Mouse (Mus musculus): ENCODE results near the gene Rxfp4.
A peak's percentile ranks its signal among the peaks of the same experiment; 100 is the strongest.

Gene Rxfp4

DNA sequence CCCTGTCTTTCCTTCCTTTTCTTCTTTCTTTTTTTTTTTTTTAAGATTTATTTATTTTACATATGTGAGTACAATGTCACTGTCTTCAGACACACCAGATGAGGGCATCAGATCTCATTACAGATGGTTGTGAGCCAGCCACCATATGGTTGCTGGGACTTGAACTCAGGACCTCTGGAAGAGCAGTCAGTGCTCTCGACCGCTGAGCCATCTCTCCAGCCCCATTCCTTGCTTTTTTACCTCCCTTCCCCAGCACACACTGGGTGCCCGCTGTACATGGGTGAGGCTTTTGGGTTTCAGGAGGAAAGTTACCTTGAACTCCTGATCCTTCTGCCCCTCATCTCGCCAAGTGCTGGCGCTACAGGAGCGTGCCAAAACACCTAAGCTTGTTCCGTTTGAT is 27.4 kb downstream of the Rxfp4 start:
- TF ChIP-seq GATA4 (IDR thresholded peaks at IDR 0.05; ENCODE audit: insufficient replicate concordance, low read length), result no peak

GRCm38 (mm10) chr3:88624951-88625350 is 28.0 kb downstream of the Rxfp4 start:
- no peak for TF ChIP-seq GATA4 (IDR thresholded peaks at IDR 0.05; ENCODE audit: insufficient replicate concordance, low read length)

GRCm38 (mm10) chr3:88624324-88624723 is 28.6 kb downstream of the Rxfp4 start:
- TF ChIP-seq GATA4 (IDR thresholded peaks at IDR 0.05; ENCODE audit: insufficient replicate concordance, low read length), result no peak

- no peak for TF ChIP-seq GATA4 (IDR thresholded peaks at IDR 0.05; ENCODE audit: insufficient replicate concordance, low read length)
Observed at GRCm38 (mm10) chr3:88623346-88624135, 29.4 kb downstream of the Rxfp4 start.

- TF ChIP-seq GATA4 (IDR thresholded peaks at IDR 0.05; ENCODE audit: insufficient replicate concordance, low read length), result no peak
Observed at GRCm38 (mm10) chr3:88622941-88623345, 30.0 kb downstream of the Rxfp4 start.

- no peak for TF ChIP-seq GATA4 (IDR thresholded peaks at IDR 0.05; ENCODE audit: insufficient replicate concordance, low read length)
Observed at GRCm38 (mm10) chr3:88622113-88622940, 30.6 kb downstream of the Rxfp4 start.

DNA sequence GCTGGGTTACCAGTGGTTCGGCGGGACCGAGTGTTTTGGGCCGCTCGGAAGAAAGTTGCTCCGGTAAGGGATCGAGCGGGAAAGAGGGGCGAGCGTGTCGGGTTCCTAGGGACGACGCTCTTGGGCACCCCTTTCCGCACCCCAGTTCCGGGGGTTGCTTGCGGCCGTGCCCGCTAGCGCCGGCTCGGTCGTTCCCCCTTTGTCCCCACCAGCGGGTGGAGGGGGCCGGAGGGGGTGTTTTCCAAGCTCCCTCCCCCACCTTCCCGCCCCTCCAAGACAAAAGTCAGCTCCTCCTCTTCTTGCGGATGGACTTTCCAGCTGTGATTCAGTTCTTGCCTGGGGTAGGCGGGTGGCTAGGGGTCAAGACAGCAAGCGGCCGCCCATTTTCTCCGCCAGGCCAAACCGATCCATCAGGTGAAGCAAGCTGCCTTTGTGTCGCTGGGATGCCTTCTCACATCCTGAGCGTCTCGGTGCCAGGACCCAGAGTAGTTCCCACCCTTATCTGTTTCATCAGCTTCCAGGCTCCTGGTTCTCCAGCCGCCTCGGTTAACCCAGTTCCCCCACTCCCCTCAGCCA is 31.3 kb downstream of the Rxfp4 start:
- TF ChIP-seq GATA4 (IDR thresholded peaks at IDR 0.05; ENCODE audit: insufficient replicate concordance, low read length), result no peak

- TF ChIP-seq GATA4 (IDR thresholded peaks at IDR 0.05; ENCODE audit: insufficient replicate concordance, low read length), result peak; percentile 39; the same call in 1 of the 2 replicates
Observed at GRCm38 (mm10) chr3:88620992-88621536, 31.9 kb downstream of the Rxfp4 start.

DNA sequence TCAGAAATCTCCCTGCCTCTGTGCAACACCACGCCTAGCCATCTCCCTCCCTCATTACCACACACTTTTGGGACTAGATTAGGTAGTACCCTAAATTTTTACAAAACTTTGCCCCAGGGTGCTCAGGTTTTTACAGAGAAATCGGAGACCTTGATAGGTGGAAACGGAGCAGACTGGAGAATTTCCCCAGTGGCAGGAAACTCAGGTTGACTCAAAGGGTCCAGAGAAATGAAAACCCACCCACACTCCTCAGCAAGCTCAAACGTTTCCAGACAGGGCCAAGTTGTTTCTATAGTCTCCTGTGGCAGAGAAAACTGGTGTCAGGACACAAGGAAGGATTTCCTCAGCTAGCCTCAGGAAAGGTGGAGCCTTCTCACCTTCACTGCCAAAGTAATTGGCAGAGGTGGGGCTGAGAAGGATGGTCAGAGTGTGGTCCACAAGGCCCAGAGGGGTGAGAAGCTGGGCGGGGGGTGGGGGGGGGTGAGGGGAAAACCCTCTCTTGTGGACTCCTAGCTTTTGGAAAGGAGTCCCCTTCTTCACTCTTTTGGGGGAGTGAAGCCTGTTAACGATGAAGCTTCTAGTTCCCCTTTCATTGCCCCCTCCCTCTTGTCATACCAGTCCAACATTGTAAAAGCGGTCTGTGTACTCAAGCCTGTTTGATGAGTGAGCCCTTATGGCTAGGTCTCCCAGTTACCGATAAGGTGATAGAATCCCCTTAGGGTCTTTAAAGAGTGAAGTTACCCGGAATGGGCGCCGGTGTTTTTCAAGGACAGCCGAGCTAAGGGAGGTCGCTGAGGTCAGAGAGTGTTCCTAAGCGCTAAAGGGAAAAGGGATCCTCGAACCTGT is 32.6 kb downstream of the Rxfp4 start:
- TF ChIP-seq GATA4 (IDR thresholded peaks at IDR 0.05; ENCODE audit: insufficient replicate concordance, low read length), result no peak

- no peak for TF ChIP-seq GATA4 (IDR thresholded peaks at IDR 0.05; ENCODE audit: insufficient replicate concordance, low read length)
Observed at GRCm38 (mm10) chr3:88619113-88620097, 33.5 kb downstream of the Rxfp4 start.

DNA sequence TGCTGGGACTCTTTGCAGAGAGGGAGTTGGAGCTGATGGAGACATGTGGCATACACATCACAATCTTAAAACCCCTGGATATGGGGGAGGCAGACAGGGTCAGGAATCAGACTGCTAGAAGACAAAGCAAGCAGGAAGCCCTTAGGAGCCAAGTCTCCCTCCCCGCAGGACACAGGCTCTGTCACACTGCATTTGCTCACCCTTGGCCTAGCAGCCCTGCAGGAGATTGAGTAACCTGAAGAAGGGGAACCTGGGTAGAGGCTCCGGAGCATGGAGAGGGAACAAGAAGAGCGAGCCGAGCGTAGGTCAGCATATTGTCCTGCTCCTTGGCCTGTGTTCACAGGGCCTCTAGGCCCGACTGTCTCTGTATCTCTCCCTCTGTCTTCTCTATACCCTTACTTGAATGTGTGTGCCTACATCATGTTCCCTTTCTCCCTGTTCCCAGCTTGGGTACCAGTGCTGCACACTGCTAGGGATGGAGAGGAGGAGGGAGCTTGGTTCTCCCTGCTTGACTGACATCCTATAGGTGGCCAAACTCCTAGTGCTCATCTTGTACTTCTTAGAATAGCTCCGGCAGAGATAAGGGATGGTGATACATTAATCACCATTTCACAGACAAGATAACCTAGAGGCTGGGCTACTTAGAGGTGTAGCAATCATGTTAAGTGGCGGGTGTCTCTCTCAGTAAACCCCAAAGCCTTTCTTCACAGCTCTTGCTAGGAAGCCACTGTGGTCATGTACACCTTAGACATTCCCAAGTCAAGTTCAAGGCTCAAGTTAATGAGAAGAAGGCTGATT is 34.7 kb downstream of the Rxfp4 start:
- TF ChIP-seq GATA4 (IDR thresholded peaks at IDR 0.05; ENCODE audit: insufficient replicate concordance, low read length), result no peak

DNA sequence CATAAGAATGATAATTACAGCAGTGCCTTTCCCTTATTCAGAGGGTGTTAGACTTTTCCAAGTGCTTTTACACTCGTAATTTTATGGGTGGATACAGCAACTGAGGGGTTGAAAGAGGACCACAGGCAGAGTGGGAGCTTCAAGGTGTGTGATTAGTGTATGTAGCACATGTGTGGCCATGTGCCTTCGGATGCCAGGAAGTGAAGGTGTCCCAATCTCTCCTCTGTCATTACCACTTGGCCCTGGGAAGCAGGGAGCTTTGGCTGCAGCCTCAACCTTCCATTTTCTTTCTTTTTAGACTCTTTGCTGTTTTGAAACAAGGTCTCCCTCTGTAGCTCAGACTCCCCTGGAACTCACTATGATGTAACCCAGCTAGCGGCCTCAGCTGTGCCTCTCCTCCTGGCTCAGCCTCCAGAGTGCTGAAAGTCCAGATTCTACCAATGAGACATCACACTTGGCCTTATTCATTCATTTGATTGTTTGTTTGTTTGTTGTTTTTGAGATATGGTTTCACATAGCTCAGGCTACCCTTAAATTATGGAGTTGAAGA is 35.9 kb downstream of the Rxfp4 start:
- TF ChIP-seq GATA4 (IDR thresholded peaks at IDR 0.05; ENCODE audit: insufficient replicate concordance, low read length), result no peak

Data from liver, adult (tissue).